Mouse (Mus musculus) cerebellum, adult 9-10 months (tissue): ENCODE results near the gene Cacna1f.

Source experiments
- DNase-seq: peaks from one replicate; pipeline ENCODE4 v3.0.0; 2022

Gene Cacna1f

DNA sequence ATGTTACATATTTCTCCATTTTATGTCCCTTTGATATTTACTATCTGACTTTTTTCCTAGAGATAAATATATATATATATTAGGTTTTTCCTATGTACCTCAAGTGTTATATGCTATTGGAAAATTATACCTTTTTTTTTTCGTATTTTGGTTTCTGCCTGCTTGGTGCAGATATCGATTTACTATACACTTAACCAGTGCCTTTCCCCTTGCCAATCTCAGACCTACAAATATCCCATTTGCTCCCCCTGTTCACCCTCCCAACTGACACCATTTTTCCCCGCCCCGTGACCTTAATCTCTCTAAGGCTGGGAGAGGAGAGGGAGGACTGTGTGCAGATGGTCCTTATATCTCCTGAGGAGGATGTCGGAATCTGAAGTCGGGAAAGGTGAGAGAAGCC is at the start of gene Cacna1f:
Gene Cacna1f, plus strand, starts transcription at position 301 of the 400 bp plus-strand sequence.
- DNase-seq: no peak

DNA sequence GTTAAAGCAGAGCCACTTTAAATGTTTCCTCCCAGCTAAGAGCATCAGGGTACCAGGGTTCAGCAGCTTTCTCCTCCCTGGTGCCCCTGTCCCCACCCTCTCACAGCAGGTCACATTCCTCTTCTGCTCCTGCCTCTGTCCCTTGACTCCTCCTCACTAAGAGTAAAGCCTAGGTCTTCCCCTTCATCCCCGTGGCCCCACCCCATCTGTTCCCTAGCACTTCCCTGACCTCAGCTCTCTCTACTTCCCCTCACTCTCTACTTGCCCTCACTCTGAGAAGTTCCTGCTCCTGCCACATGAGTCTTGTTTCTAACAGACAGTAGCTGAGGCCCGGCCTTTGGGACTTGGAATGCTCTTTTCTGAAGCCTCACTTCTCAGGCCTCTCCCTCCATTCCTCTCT is 43.8 kb upstream of the Cacna1f start:
- DNase-seq: no peak

DNA sequence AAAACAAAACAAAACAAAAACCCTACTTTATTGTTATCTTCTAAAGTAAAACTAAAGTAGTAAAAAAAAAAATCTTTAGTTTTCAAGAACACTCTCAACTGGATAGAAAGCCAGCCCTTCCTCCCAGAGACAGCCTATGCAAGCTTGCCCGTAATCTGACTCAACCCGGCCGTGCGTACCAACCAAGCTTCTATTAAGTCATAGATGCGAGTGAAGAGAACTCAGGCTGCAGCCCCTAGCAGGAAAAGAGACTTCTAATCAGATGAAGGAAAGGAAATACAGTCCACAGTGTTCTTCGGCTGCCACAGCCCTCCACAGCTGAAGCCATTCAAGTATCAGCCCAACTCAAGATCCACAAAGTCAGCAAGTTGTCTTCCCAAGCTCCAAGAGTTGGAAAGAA is 40.5 kb upstream of the Cacna1f start:
- DNase-seq: no peak

DNA sequence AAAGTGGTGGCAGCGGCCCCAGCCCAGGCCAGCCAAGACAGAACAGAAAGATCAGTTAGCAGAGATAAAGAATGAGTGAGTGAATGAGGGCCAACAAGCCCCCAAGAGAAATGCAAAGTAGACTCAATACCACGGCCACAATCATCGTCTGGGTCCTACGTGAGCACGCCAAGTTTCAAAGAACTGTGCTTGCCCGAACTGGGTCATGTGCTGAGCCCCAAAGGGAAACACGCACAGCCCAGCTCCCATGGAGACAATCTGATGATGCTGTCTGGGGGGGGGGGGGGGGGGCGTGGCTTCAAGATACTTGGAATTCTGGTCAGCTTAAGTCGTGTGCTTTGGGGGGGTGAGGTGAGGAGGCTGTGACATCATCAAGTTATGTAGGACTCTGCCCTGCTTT is 39.4 kb upstream of the Cacna1f start:
- DNase-seq: no peak

DNA sequence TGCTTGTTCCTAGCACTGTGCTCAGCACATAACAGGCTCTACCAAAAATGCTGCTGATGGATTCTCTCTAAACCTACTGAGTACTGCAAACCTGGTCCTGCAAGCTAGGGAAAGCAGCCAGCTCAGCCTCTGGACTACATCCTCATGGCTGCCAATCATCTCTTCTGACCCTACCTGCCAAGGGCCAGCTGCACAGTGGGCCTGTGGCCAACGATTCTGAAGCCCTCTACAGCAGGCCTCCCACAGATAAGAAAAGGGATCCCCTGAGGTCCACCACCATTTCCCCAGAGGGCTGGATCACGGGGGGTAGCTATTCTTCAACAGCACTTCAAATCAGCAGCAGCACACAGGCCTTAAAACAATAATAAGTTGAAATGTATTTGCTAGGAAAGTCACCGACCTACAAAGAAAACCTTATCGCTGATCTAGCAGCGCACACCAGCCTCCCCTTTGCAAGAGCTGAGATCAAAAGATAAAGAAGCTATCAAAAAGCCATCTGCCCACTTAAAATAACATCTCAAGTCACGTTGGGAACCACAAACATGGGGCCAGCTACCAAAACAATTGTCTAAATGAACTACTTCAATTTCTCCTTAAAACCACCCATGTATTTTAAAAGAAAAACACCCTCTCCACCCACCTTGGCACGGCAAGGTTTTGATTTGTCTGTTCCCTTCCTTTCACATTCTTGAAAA is 36.3 kb upstream of the Cacna1f start:
- DNase-seq: peak; percentile 15

DNA sequence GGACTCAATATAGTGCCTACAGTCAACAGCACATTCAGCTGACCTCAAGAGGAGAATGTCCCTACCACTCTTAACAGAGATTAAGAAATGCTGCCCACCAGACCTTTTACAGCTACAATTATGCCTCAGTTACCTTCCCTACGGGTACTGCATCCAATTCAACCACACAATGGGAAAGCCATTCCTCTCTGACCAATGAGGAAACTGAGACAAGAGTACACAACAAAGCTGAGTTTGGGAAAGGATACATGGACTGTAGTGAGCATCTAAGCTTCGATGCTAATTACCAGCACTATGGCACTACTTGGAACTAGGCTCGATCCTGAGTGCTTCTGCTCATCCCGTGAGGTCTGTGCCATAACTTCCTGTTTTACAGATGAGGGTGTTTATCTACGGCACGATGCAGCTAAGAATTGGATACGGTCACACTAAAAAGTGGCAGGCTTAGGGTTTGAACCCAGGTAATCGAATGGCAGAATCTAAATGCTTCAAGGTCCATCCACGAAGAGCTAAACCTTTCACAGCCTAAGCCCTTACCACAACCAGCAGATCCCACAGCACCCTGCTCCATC is 35.2 kb upstream of the Cacna1f start:
- no peak for DNase-seq

DNA sequence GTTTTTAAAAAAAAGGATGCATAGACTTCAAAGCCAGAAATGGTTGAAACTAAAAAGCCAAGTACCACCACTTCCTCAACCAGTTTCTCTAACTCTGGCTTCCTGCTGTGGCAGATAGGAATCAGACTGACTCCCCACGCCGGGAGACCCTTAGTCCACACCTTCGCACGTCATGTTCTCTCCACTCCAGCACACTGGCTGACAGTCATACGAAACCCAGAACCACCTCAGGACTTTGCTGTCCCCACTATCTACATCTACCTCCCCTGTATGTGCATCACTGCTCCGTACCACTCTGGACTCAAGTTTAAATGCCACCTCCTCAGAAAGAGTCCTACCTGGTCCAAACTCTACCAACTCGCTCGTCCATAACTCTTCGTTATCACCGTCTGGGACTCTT is 34.4 kb upstream of the Cacna1f start:
- no peak for DNase-seq

DNA sequence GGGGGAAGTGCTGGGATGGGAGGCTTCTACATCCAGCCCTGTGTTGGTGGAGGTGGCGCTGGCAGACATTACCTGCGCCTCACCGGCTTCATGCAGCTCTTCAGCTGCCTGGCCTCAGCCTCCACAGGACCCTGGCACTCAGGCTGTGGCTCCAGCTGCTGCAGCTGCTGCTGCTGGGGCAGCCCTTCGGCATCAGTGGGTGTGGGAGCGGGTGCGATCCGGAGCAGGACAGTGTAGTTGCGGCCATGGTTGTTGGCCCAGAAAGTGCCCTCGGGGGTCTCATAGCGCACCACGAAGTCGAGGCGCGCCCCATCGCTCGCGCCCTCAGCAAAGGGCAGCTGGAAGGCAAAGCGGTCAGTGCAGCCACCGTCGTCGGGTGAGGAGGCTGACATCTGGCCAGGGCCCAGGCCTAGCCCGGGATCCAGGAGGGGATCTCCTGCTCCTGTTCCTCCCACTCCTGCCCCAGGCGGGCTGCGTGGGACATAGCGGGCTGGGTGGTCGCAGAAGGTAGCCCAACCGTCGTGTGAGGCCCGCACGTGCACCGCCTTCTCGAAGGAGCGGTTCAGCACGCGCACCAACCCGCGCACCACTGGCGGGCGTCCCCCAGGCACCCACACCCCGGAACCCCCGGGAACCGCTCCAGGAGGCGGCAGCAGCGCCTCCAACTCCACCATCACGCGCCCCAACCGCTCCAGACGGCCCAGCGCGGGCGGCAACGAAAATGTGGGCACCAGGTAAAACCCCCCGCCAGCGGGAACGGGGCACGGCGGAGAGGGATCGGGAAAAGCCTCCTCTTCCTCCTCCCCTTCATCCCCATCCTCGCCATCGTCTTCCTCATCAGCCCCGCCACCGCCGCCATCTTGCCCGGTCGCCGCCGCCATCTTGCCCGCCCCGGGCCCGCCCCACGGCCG is 33.5 kb upstream of the Cacna1f start, which contains the start of gene Foxp3:
Gene Foxp3, plus strand, starts transcription at position 469 of the 911 bp plus-strand sequence.
- peak; percentile 60 for DNase-seq

DNA sequence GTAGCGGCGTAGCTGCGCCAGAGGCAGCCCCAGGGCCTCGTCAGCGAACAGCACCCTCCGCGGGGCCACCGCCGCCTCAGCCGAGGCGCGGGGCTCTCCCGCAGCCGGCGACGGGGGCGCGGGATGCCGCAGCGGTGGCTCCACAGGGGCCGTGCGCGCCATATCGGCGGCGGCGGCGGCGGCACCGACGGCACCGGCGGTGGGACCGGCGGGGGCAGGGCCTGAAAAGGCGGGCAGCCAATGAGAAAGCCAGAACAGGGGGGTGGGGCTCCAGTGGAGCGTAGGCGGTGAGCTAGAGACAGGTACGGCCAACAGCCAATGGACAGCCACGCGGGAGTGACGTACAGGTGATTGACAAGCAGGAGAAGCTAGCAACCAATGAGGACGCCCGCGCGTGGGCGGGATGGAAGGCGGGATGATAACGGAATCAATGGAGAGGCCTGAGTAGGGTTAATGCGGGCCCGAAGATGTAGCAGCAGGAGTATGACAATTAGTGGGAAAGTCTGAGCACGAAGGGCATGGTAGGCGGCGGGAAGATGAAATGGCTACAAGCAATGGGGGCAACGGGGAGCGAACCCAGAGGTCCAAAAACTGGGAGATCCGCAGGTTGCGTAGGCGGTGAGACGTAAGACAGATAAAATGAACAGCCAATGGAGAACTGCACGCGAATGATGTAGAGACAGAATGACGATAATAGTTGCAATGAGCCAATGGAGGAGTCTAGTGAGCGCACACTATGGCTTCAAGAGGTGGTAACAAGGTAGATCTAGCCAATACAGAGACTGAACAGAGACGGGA is 32.6 kb upstream of the Cacna1f start, which contains the start of gene Ppp1r3f:
Gene Ppp1r3f, minus strand, starts transcription at position 197 of the 798 bp plus-strand sequence.
- peak; percentile 98 for DNase-seq

DNA sequence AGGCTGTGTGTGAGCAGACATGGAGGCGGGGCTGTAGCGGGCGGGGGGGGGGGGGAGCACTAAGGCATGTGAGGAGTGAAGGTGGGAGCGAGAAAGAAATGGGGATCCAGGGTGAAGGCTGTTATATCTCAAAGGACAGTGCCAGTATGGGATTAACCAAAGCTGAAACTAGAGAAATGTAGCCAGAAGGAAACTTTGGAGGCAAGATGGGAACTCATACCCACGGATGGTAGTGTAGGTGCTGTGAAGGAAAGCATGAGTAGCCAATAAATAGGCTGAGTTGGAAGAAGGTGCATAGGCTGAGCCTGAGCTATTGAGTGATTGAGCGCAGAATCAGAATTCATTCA is 32.0 kb upstream of the Cacna1f start:
- DNase-seq: no peak

DNA sequence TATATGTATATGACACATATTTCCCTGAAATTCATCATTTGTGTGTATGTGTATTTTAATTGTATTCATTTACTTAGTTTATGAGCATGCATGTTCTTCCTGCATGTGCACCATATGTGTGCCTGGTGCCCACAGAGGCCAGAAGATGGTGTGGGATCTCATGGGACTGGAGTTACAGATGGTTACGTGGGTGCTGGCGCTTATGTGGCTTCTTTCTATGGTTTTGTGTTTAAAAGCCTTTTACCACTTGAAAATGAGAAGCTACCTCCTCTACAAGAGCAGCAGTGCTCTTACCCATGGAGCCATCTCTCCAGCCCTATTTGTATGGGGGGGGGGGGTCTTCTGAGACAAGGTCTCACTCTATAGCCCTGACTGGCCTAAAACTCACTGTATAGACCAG is 25.7 kb upstream of the Cacna1f start:
- DNase-seq: no peak

DNA sequence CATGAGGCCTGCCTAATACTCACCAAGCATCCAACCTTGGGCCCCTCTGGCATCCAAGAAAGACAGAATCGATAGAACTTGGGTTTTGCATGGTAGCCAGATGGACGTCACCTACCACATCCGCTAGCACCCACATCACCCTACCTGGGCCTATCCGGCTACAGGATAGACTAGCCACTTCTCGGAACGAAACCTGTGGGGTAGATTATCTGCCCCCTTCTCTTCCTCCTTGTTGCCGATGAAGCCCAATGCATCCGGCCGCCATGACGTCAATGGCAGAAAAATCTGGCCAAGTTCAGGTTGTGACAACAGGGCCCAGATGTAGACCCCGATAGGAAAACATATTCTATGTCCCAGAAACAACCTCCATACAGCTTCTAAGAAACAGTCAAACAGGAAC is 23.0 kb upstream of the Cacna1f start:
- DNase-seq: no peak

DNA sequence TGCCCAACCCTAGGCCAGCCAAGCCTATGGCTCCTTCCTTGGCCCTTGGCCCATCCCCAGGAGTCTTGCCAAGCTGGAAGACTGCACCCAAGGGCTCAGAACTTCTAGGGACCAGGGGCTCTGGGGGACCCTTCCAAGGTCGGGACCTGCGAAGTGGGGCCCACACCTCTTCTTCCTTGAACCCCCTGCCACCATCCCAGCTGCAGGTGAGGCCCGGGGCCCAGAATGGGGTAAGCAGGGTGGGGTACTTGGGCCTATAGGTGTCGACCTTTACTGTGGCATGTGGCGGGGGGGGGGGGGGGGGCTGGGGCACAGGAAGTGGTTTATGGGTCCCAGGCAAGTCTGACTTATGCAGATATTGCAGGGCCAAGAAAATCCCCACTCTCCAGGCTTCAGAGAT is 20.5 kb upstream of the Cacna1f start:
- DNase-seq: no peak

DNA sequence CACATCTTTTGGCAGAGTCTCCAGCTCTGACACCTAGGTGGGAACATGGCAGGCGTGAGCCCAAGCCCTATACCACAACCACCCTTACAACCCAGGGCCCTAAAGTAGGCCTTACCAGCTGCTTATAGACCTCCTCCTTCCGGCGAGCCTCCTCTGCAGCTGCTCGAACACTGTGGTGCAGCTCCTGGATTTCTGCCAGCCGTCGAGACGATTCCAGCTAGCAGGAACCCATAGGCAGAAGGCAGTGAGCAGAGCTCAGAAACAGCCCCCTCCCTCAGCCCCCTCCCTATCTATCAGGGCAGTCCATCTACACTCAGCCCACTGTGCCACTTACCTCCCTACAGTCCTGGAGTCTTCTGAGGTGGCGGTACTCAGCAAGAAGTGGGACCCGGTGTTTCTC is 11.5 kb upstream of the Cacna1f start:
- no peak for DNase-seq

DNA sequence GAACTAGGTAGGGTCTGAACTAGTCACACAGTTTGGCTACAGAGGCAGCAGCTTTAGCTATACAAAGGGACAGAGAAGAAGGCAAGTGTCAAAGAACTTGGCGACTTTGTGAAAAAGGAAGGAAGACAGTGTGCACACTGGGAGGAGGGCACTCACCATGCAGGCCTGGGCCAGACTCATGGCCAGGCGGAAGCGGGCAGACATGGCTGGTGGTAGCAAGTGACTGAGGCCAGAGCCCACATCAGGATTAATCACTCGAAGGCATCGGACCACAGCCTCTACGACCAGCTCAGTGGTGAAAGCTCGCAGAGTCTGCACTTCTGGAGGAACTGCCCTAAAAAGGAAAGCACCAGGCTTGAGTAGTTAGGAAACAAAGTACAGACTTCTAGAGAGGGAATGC is 2.9 kb upstream of the Cacna1f start:
- DNase-seq: no peak

DNA sequence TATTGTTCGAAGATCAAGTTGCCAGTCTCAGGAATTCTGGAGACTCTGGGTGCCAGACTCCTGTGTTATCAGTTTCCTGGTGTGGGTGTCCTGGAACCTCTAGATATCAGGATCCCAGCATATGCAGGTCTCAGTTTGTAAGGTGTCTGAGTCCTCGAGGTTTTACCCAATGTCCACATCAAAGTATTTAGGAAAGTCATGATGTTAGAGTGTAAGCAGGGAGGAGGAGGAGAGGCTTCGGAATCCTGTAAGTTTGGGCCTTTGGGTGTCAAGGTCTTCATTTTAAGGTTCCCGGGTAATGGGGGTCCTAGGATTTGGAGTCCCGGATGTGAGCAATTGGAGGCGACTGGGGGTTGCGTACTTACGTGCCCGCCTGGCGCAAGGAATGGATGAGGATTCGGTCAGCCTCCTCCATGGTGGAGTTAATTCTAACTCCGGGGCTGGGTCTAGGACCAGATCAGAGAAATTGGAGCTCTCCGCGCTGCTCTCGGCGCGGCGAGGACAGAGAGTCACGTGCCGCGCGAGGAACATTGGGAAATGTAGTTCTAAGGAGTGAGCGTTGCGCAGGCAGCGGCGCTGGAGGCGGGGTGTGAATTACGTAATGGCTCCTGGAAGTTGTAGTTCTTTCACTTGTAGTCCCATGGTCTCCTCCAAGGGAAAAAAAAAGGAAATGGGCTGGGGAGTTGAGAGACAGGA is 1.9 kb upstream of the Cacna1f start, which contains the start of gene Ccdc22:
Gene Ccdc22, minus strand, starts transcription at position 639 of the 696 bp plus-strand sequence.
- DNase-seq: peak; percentile 87

DNA sequence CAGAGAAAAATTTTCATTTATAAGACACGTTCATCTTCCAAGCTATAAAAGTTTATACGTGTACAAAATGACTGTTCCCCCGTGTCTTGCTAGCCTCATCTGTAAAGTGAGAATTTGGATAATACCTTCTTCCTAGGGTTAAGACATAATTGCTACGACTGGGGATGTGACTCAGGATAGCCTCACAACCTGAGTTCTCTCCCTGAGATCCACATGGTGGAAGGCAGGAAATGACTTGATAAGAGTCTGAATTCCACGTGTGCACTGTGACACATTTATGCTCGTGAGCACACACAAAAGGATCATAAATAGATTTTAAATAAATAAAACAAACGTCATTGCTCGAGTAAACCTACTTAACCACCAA is 1.3 kb upstream of the Cacna1f start:
- DNase-seq: no peak

DNA sequence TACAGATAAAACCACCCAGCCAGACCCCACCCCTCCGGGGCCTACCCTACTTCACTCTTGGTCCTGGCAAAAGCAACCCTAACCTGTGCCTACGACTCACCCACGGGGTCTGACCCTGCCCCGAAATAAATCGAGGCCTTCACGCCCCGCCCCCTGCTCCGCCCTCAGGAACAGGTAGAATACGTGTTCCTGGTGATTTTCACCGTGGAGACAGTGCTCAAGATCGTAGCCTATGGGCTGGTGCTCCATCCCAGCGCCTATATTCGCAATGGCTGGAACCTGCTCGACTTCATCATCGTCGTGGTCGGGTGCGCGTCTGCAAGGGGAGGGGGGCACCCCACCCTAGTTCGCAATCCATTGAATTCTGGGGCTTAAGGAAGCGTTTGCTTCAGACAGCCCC is 3.2 kb downstream of the Cacna1f start:
- peak; percentile 57 for DNase-seq

DNA sequence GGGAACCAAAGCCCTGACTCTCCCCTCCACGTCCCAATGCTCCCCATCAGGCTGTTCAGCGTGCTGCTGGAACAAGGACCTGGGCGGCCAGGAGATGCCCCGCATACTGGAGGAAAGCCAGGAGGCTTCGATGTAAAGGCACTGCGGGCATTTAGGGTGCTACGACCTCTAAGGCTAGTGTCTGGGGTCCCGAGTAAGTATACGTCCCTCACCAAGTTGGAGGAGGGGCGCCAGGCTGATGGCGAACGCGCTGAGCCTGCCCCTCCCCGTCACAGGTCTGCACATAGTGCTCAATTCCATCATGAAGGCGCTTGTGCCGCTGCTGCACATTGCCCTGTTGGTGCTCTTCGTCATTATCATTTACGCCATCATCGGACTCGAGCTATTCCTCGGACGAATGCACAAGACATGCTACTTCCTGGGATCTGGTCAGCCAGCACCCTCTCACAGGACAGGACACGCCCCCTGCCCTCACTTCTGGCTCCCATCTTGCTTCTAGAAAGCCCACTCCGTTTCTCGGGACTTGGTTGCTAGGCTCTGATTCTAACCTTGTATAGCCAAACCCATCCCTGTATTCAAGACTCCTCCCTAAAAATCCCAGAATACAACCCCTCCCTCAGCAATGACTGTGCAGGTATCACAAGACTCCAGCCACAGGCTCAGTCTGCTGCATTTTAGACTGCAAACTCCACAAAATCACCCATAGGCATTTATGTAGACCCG is 3.8 kb downstream of the Cacna1f start:
- peak; percentile 35 for DNase-seq

DNA sequence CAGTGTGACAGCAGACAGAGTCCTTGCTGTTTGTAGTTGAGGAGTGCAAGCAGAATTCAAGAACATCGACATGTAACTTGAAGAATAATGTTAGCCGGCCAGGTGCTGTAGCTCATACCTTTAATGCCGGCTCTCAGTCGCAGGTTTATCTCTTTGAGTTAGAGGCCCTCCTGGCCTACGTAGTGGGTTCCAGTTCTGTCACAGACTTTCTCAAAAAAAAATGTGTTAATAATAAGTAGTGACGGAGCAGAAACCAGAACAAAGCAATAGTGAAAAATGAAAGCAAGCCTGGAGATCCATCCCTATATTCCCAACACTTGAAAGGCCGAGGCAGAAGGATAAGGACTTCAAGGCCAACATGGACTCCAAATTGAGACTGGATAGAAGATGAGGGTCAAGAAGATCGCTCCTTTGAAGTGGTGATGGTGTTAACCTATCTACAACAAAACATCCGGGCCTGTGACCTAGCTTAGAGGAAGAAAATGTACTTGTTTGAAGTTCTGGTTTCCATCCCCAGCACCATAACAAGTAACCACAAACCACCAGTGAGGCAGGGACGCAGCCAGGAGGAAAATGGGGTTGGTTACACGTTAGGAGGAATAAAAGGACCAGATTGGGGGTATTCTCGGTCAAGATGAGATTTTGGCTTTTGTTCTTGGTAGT is 11.1 kb downstream of the Cacna1f start:
- DNase-seq: no peak

DNA sequence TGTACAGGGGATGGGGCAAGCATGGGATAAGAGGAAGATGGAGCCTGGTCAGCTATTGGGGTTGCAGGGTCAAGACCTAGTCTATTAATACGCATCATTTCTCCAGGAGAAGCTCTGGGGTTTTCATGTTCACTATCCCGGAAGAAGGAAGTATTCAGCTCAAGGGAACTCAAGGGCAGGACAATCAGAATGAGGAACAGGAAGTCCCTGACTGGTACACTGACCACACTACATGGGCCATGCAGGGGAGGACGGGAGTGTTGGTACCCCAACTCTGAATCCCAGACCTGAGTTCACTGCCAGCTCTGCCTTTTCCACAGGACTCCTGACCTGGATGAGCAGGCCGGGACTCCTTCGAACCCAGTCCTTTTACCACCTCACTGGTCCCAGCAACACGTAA is 25.7 kb downstream of the Cacna1f start:
- no peak for DNase-seq
